Mouse (Mus musculus) small intestine, adult 2 months (tissue): ENCODE results near the gene Nr5a2.

Experiments
- CTCF ChIP-seq: fragments of 200-500 bp; IDR thresholded peaks from 2 replicates; pipeline ENCODE4 v1.5.1; 2012; ENCODE audit warnings: low read depth, mild to moderate bottlenecking, control low read depth, inconsistent platforms, low read length, moderate library complexity, mixed read lengths; ENCODE audit not compliant: insufficient replicate concordance, insufficient read length; ENCODE audit errors: extremely low read depth
- POLR2A ChIP-seq: fragments of 200-500 bp; IDR thresholded peaks from 2 replicates; pipeline ENCODE4 v1.6.1; 2012; ENCODE audit warnings: low read depth, mild to moderate bottlenecking, control low read depth, inconsistent platforms, low read length, moderate library complexity

DNA sequence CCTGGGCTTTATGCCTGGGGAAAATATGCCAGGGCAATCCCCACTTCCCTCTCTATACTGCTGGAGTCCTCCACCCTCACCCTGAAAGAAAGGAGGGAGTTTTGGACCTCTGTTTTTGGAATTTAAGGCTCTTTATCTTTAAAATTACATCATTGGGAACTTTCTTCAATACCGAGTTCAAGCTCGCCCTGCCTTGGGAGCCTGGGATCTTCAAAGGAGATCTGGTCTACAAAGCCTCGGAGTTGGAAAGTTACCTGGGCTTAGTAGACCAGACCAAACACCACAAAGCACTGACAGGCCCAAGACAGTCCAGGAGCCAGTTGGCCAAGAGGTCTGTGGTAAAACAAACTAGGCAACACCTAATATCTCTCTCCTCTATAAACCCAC is 6.1 kb downstream of the Nr5a2 start:
- no peak for TF ChIP-seq POLR2A
- no peak for TF ChIP-seq CTCF
